8 mouse cellular contexts compared by ENCODE assay signal in the genomic region with DNA sequence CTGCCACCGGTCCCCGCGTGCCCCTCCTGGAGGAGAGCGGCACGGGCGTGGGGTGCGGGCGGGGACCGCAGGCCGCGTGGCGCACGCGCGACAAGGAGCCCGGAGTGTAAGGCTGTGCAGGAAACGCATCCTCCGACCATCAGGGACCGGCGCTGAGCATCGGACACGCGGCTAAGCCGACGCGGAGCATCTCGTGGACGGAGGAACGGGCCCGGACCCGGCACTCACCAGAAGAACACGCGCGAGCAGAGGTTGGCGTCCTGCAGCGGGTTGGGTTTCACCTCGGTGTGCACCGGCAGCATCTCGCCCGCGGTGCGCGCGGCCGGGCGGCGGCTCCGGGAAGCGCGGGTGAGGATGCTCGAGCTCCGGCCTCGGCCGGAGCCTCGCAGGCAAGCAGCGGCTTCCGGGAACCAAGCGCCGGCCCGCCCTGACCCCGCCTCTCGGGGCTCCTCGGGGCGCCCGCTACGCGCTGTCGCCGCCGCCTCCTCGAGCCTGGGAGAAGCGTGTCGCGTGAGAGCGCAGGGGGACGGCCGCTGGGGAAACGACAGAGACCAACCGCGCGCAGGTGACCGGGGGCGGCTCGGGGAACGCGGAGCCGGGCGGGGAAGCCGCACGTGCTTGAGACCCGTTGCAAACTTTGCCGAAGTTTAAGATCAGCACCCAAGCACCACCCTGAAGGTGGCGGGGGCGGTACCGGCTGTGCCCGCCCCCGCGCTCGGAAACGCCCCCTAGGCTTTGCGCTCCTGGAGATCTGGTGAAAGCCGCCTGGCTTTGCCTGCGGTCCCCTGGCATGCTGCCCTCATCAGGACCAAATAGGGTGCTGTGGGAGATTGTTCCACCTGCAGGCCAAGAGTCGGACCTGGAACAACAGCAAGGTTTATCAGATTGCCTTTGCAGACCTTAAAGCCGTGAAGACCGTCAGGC. TPM values are rescaled to one million over a fixed set of nuclear protein-coding genes. Genes with fewer than 3 reads are reported as not detected.
DNase-seq lines count a peak whose midpoint lies in the region; ATAC-seq lines count a peak whose summit lies in the region.

Gene Abcc4 (minus strand): TSS at position 412 of the 924 bp plus-strand sequence.

- peak; percentile 72 for DNase-seq in adipocyte (ENCODE audit: low spot score)
- peak; percentile 79 for DNase-seq in gastrocnemius, postnatal 14 days
- DNase-seq in induced T-regulatory cell, adult 2 months (ENCODE audit: low read depth): peak; percentile 88
- DNase-seq in left cerebral cortex, postnatal 14 days (ENCODE audit: low spot score in 2 of 2): peak; percentile 45 to 60
- DNase-seq in right cerebral cortex, postnatal 25 days: peak; percentile 75
- DNase-seq in urinary bladder, postnatal 36 days (ENCODE audit: low spot score in 2 of 2): peak; percentile 82 to 86

- peak; percentile 55 for ATAC-seq in common myeloid progenitor, adult 5-6 weeks (replicated peaks; ENCODE audit: low read depth, poor library complexity, severe bottlenecking)
- ATAC-seq in megakaryocyte progenitor cell, adult 5-6 weeks (replicated peaks; ENCODE audit: poor library complexity): peak; percentile 56

- intact Hi-C loops in gastrocnemius, postnatal 14 days (cut with DNase I; ENCODE audit: low total_unique reads): no loop called here
- intact Hi-C loops in left cerebral cortex, postnatal 14 days (cut with DNase I): loop anchor here (5.0 kb wide), 1 partner anchor 61 kb away; no protein-coding TSS in a partner anchor

RNA-seq across cellular contexts. Expression of gene Abcc4, which starts in this region (rescaled TPM):
- 15.0 and 17.6 TPM in 2 replicates for total RNA-seq in common myeloid progenitor, adult 5-6 weeks (2017)
- 1 to 10 TPM; 7.9 to 8.2 TPM for total RNA-seq in gastrocnemius, postnatal 14 days (2021)
- total RNA-seq in left cerebral cortex, postnatal 14 days (2021): 1 to 10 TPM; 7.9 to 9.6 TPM
- 38.3 and 41.5 TPM in 2 replicates for total RNA-seq in megakaryocyte progenitor cell, adult 5-6 weeks (2015)
- total RNA-seq in megakaryocyte progenitor cell, adult 5-6 weeks (2017): 33.7 and 37.0 TPM in 2 replicates

Comparison
In these comparisons a context has a peak if more than half of its experiments do, and no peak if none do; other contexts are left out.
1. Peak in every context shown above with its lines: DNase-seq and ATAC-seq.